Mouse (Mus musculus) urinary bladder, postnatal 10 days (tissue): Measurements from ENCODE around the gene Chmp5.
"Not testable (repeated sequence)": the region's sequence is repeated elsewhere in the genome, so short reads cannot be mapped to it uniquely, and the experiment has no call there.

Source experiments
- DNase-seq: peaks from one replicate; pipeline ENCODE4 v3.0.0; 2022; ENCODE audit warnings: low spot score

The Chmp5 gene

GRCm38 (mm10) chr4:40948160-40948708 lies at the start of gene Chmp5, which contains the start of gene Bag1:
Chmp5 (plus strand) TSS chr4:40948407.
Bag1 (minus strand) TSS chr4:40948294.
- DNase-seq: peak; percentile 94

- DNase-seq: no peak
Observed at GRCm38 (mm10) chr4:40898476-40899044, 49.6 kb upstream of the Chmp5 start.

GRCm38 (mm10) chr4:40899264-40899663 lies 48.9 kb upstream of the Chmp5 start:
- no peak for DNase-seq

- DNase-seq: no peak
Observed at GRCm38 (mm10) chr4:40900071-40900470, 48.1 kb upstream of the Chmp5 start.

GRCm38 (mm10) chr4:40900612-40901011 lies 47.6 kb upstream of the Chmp5 start:
- DNase-seq: no peak

- no peak for DNase-seq
Observed at GRCm38 (mm10) chr4:40906298-40906697, 41.9 kb upstream of the Chmp5 start.

- DNase-seq: peak; percentile 17
Observed at GRCm38 (mm10) chr4:40908261-40908969, 39.8 kb upstream of the Chmp5 start.

- no peak for DNase-seq
Observed at GRCm38 (mm10) chr4:40914287-40914867, 33.8 kb upstream of the Chmp5 start.

- DNase-seq: no peak
Observed at GRCm38 (mm10) chr4:40915947-40916346, 32.3 kb upstream of the Chmp5 start.

GRCm38 (mm10) chr4:40916592-40917155 lies 31.5 kb upstream of the Chmp5 start:
- DNase-seq: no peak

GRCm38 (mm10) chr4:40919785-40920184 lies 28.4 kb upstream of the Chmp5 start, which contains the start of gene Spink4:
Spink4 (plus strand) TSS chr4:40920052.
- no peak for DNase-seq

- DNase-seq: no peak
Observed at GRCm38 (mm10) chr4:40920576-40920975, 27.6 kb upstream of the Chmp5 start.

GRCm38 (mm10) chr4:40921288-40921687 lies 26.9 kb upstream of the Chmp5 start:
- DNase-seq: no peak

- DNase-seq: no peak
Observed at GRCm38 (mm10) chr4:40923087-40923651, 25.0 kb upstream of the Chmp5 start.

- no peak for DNase-seq
Observed at GRCm38 (mm10) chr4:40925568-40925967, 22.6 kb upstream of the Chmp5 start.

GRCm38 (mm10) chr4:40929046-40929445 lies 19.2 kb upstream of the Chmp5 start:
- DNase-seq: no peak

GRCm38 (mm10) chr4:40933694-40934093 lies 14.5 kb upstream of the Chmp5 start:
- DNase-seq: no peak

- DNase-seq: not testable (repeated sequence)
Observed at GRCm38 (mm10) chr4:40934369-40934768, 13.8 kb upstream of the Chmp5 start.

GRCm38 (mm10) chr4:40936175-40936839 lies 11.9 kb upstream of the Chmp5 start:
- no peak for DNase-seq

- DNase-seq: no peak
Observed at GRCm38 (mm10) chr4:40938793-40939192, 9.4 kb upstream of the Chmp5 start.

GRCm38 (mm10) chr4:40943651-40944050 lies 4.6 kb upstream of the Chmp5 start:
- DNase-seq: no peak
